Mouse (Mus musculus) stomach, embryonic 16.5 days (tissue): ENCODE results near the gene Chek1. TPM values are rescaled to one million over a fixed set of nuclear protein-coding genes. Genes with fewer than 3 reads are reported as not detected.

ENCODE experiments used
- ATAC-seq: fragments of 200-750 bp; cut with Nextera tagmentation; 2 replicates; pipeline ENCODE4 v1.8.0; 2017; ENCODE audit warnings: moderate number of reproducible peaks, moderate TSS enrichment; ENCODE audit not compliant: insufficient read depth, low FRiP score
- H3K27ac ChIP-seq: fragments of 300-500 bp; sonication (generic); 2 replicates; pipeline ENCODE4 v1.5.1; 2014; ENCODE audit warnings: low read length
- H3K27me3 ChIP-seq: fragments of 300-500 bp; sonication (generic); 2 replicates; pipeline ENCODE4 v1.6.1; 2014; ENCODE audit warnings: low read length, control low read depth, mixed read lengths; ENCODE audit not compliant: control insufficient read depth, insufficient read depth
- H3K36me3 ChIP-seq: fragments of 300-500 bp; sonication (generic); 2 replicates; pipeline ENCODE4 v1.6.1; 2014; ENCODE audit warnings: low read length; ENCODE audit not compliant: control insufficient read depth, insufficient read depth
- H3K4me1 ChIP-seq: fragments of 300-500 bp; sonication (generic); 2 replicates; pipeline ENCODE4 v1.6.1; 2014; ENCODE audit warnings: low read length, control low read depth, mixed read lengths; ENCODE audit not compliant: control insufficient read depth, insufficient read depth
- H3K4me2 ChIP-seq: fragments of 300-500 bp; sonication (generic); 2 replicates; pipeline ENCODE4 v1.6.1; 2014; ENCODE audit warnings: low read depth, low read length, mixed read lengths
- H3K4me3 ChIP-seq: fragments of 300-500 bp; sonication (generic); replicated peaks from 2 replicates; pipeline ENCODE4 v1.5.1; 2014; ENCODE audit warnings: mild to moderate bottlenecking, low read length
- H3K9ac ChIP-seq: fragments of 300-500 bp; sonication (generic); 2 replicates; pipeline ENCODE4 v1.6.1; 2014; ENCODE audit warnings: low read length
- H3K9me3 ChIP-seq: fragments of 300-500 bp; sonication (generic); replicated peaks from 2 replicates; pipeline ENCODE4 v1.6.1; 2016; ENCODE audit warnings: low read length, control low read depth; ENCODE audit not compliant: control insufficient read depth
- WGBS: fragments of 180-500 bp; shearing (Covaris S2); extraction: QIAGEN DNeasy Blood & Tissue Kit; methylation state at CpG from one replicate; pipeline ENCODE4 v1.1.7; 2014; 5-methylcytosine and 5-hydroxymethylcytosine counted together
- polyA plus RNA-seq: library from polyadenylated mRNA; unstranded; fragments of >200 nt; fragmentation: Nextera tagmentation; extraction: Ambion mirVana; gene quantifications from 2 replicates; pipeline ENCODE4 v1.2.1, GENCODE M21; 2015

The Chek1 gene
- polyA plus RNA-seq = 25.7 and 27.3 TPM in 2 replicates

- H3K9ac ChIP-seq = peak within 1 kb of the TSS; percentile 76
- H3K27ac ChIP-seq = peak within 1 kb of the TSS; percentile 88
- WGBS = 3% methylated on average over 12 of the region's 12 CpGs
- no peaks in the 10 kb centered on the region for H3K27me3 ChIP-seq
- H3K36me3 ChIP-seq = peaks cover 3% of the 10 kb centered on the region; the same call in 1 of the 2 replicates
- H3K9me3 ChIP-seq = no peaks in the 10 kb centered on the region
- H3K4me2 ChIP-seq = peak within 1 kb of the TSS; percentile 71
- no peak for ATAC-seq
- H3K4me3 ChIP-seq = peak within 1 kb of the TSS; percentile 62
- H3K4me1 ChIP-seq = 0 out of 2 replicates have a peak, but pooled peaks cover 3% of the 10 kb centered on the region
Observed at GRCm38 (mm10) chr9:36727034-36727755, at the start of gene Chek1. Chek1 (minus strand) TSS chr9:36727065.

- Histone ChIP-seq H3K4me3 (no peak overlapping the region), H3K4me2 (no peak overlapping the region), H3K9me3 (no peaks in the 10 kb centered on the region), H3K9ac (no peak overlapping the region), H3K36me3 (peaks cover 2% of the 10 kb centered on the region; the same call in 1 of the 2 replicates), H3K27ac (no peak overlapping the region), H3K4me1 (peaks cover 6% of the 10 kb centered on the region), H3K27me3 (no peaks in the 10 kb centered on the region)
- WGBS = 85% methylated on average over 1 of the region's 1 CpGs
- ATAC-seq = no peak
Observed at GRCm38 (mm10) chr9:36769048-36769413, 42.2 kb upstream of the Chek1 start.

GRCm38 (mm10) chr9:36768156-36769047, 41.5 kb upstream of the Chek1 start:
- peak overlapping the region; percentile 85 for H3K27ac ChIP-seq
- peaks cover 6% of the 10 kb centered on the region for H3K4me1 ChIP-seq
- 11% methylated on average over 25 of the region's 25 CpGs for WGBS
- H3K27me3 ChIP-seq = no peaks in the 10 kb centered on the region
- no peak for ATAC-seq
- no peaks in the 10 kb centered on the region for H3K9me3 ChIP-seq
- peak overlapping the region; percentile 81 for H3K4me3 ChIP-seq
- peak overlapping the region; percentile 66 for H3K4me2 ChIP-seq
- peaks cover 6% of the 10 kb centered on the region; the same call in 1 of the 2 replicates for H3K36me3 ChIP-seq
- peak overlapping the region; percentile 71 for H3K9ac ChIP-seq

- Histone ChIP-seq H3K27me3 (no peaks in the 10 kb centered on the region), H3K4me1 (peaks cover 6% of the 10 kb centered on the region), H3K27ac (peak within 1 kb of the TSS; percentile 85), H3K36me3 (peaks cover 11% of the 10 kb centered on the region; the same call in 1 of the 2 replicates), H3K4me3 (peak within 1 kb of the TSS; percentile 81), H3K4me2 (peak within 1 kb of the TSS; percentile 68), H3K9ac (peak within 1 kb of the TSS; percentile 88), H3K9me3 (no peaks in the 10 kb centered on the region)
- ATAC-seq = peak; percentile 99
- under 1% methylated on average over 60 of the region's 60 CpGs for WGBS
Observed at GRCm38 (mm10) chr9:36767203-36768143, 40.6 kb upstream of the Chek1 start, which contains the start of gene Stt3a. Stt3a (minus strand) TSS chr9:36767679.

GRCm38 (mm10) chr9:36764378-36764777, 37.5 kb upstream of the Chek1 start:
- Histone ChIP-seq H3K4me2 (no peak overlapping the region), H3K9me3 (no peaks in the 10 kb centered on the region), H3K9ac (no peak overlapping the region), H3K27ac (no peak overlapping the region), H3K36me3 (peaks cover 25% of the 10 kb centered on the region; the same call in 1 of the 2 replicates), H3K4me1 (peaks cover 6% of the 10 kb centered on the region), H3K4me3 (no peak overlapping the region), H3K27me3 (no peaks in the 10 kb centered on the region)
- no peak for ATAC-seq
- WGBS = 94% methylated on average over 1 of the region's 1 CpGs

- Histone ChIP-seq H3K9me3 (no peaks in the 10 kb centered on the region), H3K4me3 (peak overlapping the region; percentile 62), H3K4me1 (0 out of 2 replicates have a peak, but pooled peaks cover 3% of the 10 kb centered on the region), H3K9ac (peak overlapping the region; percentile 76), H3K4me2 (peak overlapping the region; percentile 71), H3K27me3 (no peaks in the 10 kb centered on the region), H3K36me3 (peaks cover 4% of the 10 kb centered on the region; the same call in 1 of the 2 replicates), H3K27ac (peak overlapping the region; percentile 88)
- ATAC-seq = peak; percentile 93
- under 1% methylated on average over 53 of the region's 53 CpGs for WGBS
Observed at GRCm38 (mm10) chr9:36726131-36727033, 483 bp downstream of the Chek1 start.

GRCm38 (mm10) chr9:36716624-36717023, 10.2 kb downstream of the Chek1 start:
- Histone ChIP-seq H3K4me2 (no peak overlapping the region), H3K27ac (no peak overlapping the region), H3K9ac (no peak overlapping the region), H3K27me3 (no peaks in the 10 kb centered on the region), H3K4me3 (no peak overlapping the region), H3K4me1 (no peaks in the 10 kb centered on the region), H3K36me3 (no peaks in the 10 kb centered on the region), H3K9me3 (no peaks in the 10 kb centered on the region)
- no peak for ATAC-seq
- 73% methylated on average over 3 of the region's 3 CpGs for WGBS

- Histone ChIP-seq H3K4me3 (no peak overlapping the region), H3K4me1 (no peaks in the 10 kb centered on the region), H3K9me3 (no peaks in the 10 kb centered on the region), H3K4me2 (no peak overlapping the region), H3K9ac (no peak overlapping the region), H3K36me3 (no peaks in the 10 kb centered on the region), H3K27me3 (no peaks in the 10 kb centered on the region), H3K27ac (no peak overlapping the region)
- 81% methylated on average over 6 of the region's 6 CpGs for WGBS
- no peak for ATAC-seq
Observed at GRCm38 (mm10) chr9:36707304-36707703, 19.6 kb downstream of the Chek1 start.
